Mouse (Mus musculus) A20 (cell line): ENCODE measurements at regions not wholly inside any gene's neighbourhood (a gene's known extent, or its start where the extent isn't known, plus 50 kb on each side); places are given as distances from the start of the nearest gene placed in this dataset.

ENCODE experiments used
- DNase-seq: peaks from one replicate; pipeline ENCODE4 v3.0.0-alpha.2; 2011; ENCODE audit warnings: low read depth, low spot score

GRCm38 (mm10) chr2:99236968-99237367 lies 569.9 kb upstream of the Gm10800 start:
- DNase-seq: peak; percentile 3
